Mouse (Mus musculus) gastrocnemius, postnatal 36 days (tissue): ENCODE data around the gene Srp14. TPM values are rescaled to one million over a fixed set of nuclear protein-coding genes. Genes with fewer than 3 reads are reported as not detected.
A peak's percentile ranks its signal among the peaks of the same experiment; 100 is the strongest.

Source experiments
- DNase-seq, 2 experiments: peaks; one replicate each; pipeline ENCODE4 v3.0.0; 2022
- intact Hi-C: fragments of 180-260 bp; cut with DNase I; formaldehyde crosslinking; loops from one replicate; pipeline ENCODE4 v1.15.1; 2025
- total RNA-seq, 2 experiments: library from RNA; stranded (reverse); gene quantifications; 2 replicates each; pipeline ENCODE4 v1.2.3; 2021

The Srp14 gene
- total RNA-seq, 2 experiments from 2014 or later, result 122 to 131 TPM

DNA sequence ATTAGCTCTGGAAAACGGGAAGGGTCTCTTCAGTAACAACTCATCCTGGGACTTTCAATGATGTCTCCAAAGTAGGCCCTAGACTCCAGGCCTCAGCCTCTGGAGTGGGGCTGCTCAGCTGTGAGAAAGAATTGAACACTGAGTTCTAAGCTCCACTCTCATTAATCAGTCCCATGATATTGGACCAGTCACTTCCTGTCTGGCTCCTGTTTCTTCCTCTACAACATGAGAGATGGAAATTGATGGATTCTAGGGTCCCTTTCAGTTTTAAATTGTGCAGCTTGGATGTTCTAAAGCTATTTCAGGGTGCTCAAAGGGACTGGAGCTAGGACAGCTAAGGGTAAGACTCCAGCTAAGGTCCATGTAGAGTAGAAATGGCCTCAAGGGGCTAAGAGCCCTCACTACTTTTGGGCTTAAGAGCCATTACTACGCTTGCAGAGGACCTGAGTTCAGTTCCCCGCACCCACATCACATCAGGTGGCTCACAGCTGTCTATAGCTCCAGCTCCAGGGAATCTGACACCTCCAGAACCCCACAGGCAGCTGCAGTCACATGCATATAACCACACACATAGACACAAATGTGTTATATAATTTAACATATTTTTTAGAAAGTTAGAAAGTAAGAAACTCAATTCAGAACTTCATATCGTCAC lies 12.4 kb upstream of the Srp14 start:
- intact Hi-C loops, result no loop called here
- DNase-seq, result no peak

GRCm38 (mm10) chr2:118491281-118491731 lies 11.8 kb upstream of the Srp14 start:
- no peak for DNase-seq
- intact Hi-C loops, result no loop called here

DNA sequence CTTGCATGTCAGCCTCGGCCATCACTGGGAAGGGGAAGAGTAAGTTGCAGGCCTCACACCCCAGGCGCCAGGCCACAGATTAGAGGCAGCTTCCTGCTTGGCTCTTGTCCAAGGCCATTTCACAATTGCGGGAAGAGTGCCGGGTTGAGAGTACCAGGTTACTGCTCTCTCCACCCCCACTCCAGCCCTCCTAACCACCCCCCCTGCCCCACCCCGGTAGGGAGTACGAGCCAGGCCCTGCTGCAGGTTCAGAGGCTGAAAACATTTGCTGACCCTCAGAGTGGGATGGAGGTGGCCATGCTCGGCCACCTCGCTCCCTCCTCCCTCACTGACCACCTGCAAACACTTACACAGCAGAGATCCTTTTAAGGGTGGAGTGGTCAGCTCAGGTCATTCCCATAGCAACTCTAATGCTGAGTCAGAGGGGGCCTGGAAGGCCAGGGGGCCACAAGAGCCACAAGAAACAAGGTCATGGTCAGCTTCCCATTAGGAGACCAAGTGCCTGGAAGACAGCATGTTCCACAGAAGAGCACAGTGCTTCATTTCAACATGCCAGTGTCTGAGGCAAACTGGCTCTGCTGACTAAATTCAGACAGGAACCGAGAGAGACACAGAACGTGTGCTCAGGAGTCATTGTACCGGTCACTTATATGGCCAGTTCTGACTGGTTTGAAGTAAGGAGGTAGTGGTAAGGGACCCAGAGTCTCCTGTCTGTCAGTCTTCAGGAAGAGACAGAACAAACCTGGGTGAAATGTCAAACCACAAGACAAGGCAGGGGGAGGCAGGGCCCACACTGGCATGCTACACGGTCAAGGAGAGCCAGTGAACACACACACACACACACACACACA lies 11.0 kb upstream of the Srp14 start:
- intact Hi-C loops, result no loop called here

DNA sequence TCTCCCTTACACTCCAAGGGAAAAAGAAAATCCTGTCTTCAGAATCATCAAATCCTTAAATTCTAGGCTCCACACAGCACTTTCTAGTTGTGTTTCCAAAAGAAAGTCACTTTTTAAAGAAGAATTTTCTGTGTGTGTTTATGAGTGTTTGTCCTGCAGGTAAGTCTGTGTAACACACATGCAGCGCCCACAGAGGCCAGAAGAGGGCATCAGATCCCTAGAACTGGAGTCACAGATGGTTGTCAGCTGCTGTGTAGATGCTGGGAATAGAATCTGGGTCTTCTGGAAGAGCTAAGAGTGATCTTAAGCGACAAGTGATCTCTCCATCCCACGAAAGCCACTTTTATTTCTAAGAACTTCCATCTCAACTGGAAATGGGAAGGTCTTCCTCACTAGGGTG lies 8.3 kb upstream of the Srp14 start:
- intact Hi-C loops, result loop anchor here (1.0 to 5.0 kb wide), 2 partner anchors 59 to 118 kb away; partner anchors contain the start of gene Bmf

More for the DNA sequence above, 11.0 kb upstream of the Srp14 start:
- peak; percentile 49 to 55 for DNase-seq

GRCm38 (mm10) chr2:118486933-118487332 lies 7.4 kb upstream of the Srp14 start:
- intact Hi-C loops, result loop anchor here (1.0 to 5.0 kb wide), 2 partner anchors 60 to 119 kb away; partner anchors contain the start of gene Bmf
- DNase-seq, result peak; percentile 78 to 83

More for the DNA sequence above, 8.3 kb upstream of the Srp14 start:
- DNase-seq, result no peak

GRCm38 (mm10) chr2:118485415-118485814 lies 5.9 kb upstream of the Srp14 start:
- intact Hi-C loops, result loop anchor here (5.0 kb wide), 1 partner anchor 62 kb away; the partner anchor contains the start of gene Bmf
- DNase-seq, result no peak

- intact Hi-C loops, result no loop called here
These were observed 4.9 kb upstream of the Srp14 start for GRCm38 (mm10) chr2:118484386-118484898.

GRCm38 (mm10) chr2:118483032-118483431 lies 3.5 kb upstream of the Srp14 start:
- intact Hi-C loops, result no loop called here
- no peak for DNase-seq

More at GRCm38 (mm10) chr2:118484386-118484898, 4.9 kb upstream of the Srp14 start:
- DNase-seq, result no peak

- DNase-seq, result no peak
These were observed 1.4 kb upstream of the Srp14 start for GRCm38 (mm10) chr2:118480886-118481285.

DNA sequence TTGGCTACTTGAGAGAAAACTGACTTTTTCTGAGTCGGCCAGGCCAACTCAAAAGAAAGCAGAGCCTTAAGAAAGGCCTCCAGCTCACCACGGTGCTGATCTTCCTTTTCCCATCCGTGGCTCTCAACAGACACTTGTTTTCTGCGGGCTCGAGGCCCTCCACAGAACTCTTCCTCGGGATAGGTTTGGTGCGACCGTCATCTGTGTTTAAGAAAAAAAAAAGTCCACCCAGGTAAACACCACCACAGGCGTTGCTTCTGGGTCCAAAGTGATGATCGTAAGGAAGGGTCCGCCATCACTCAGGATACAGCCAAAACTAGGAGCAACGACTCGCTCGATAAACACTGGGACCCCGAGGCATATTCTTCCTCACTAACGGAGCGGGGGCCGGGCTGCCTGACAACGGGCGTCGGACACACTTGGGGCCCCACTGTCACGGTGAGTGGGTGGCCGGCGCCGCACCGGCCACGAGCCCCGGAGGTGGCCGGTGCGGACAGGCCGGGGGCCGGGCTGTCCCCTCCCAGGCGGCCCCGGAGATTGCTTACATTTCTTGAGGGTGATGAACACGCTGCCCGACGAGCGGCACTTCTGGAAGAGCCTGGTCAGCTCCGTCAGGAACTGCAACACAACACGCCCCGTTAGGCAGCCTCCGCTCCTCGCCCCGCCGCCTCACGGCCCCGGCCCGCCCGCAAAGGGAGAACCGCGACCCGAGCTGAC lies 520 bp downstream of the Srp14 start:
- no peak for DNase-seq
- intact Hi-C loops, result no loop called here

More at GRCm38 (mm10) chr2:118480886-118481285, 1.4 kb upstream of the Srp14 start:
- intact Hi-C loops, result no loop called here

GRCm38 (mm10) chr2:118468354-118468753 lies 11.2 kb downstream of the Srp14 start:
- no peak for DNase-seq
- intact Hi-C loops, result no loop called here

GRCm38 (mm10) chr2:118466601-118467000 lies 12.9 kb downstream of the Srp14 start:
- no peak for DNase-seq
- intact Hi-C loops, result no loop called here

GRCm38 (mm10) chr2:118465894-118466293 lies 13.6 kb downstream of the Srp14 start:
- DNase-seq, result no peak

GRCm38 (mm10) chr2:118464450-118464849 lies 15.1 kb downstream of the Srp14 start:
- no peak for DNase-seq
- intact Hi-C loops, result no loop called here

More at GRCm38 (mm10) chr2:118465894-118466293, 13.6 kb downstream of the Srp14 start:
- intact Hi-C loops, result no loop called here

DNA sequence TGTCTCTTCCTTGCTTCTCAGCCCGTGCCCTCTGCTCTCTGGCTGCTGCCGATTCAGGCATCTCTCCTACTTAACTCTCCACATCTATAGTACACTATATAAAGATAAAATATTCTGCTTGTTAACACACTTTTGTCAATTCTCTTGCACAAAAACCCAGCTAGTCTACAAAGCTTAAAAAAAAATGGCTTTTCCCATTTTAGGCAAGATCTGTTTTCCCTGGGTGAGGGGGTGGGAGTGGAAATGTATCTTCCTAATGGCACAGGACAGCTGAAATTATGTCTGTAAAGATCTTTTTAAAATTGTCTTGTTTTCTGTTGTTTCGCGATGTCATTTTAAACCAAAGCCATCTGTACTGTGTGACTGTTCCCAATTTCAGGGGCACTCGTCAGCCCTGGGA lies 16.0 kb downstream of the Srp14 start:
- intact Hi-C loops, result no loop called here
- DNase-seq, result no peak

DNA sequence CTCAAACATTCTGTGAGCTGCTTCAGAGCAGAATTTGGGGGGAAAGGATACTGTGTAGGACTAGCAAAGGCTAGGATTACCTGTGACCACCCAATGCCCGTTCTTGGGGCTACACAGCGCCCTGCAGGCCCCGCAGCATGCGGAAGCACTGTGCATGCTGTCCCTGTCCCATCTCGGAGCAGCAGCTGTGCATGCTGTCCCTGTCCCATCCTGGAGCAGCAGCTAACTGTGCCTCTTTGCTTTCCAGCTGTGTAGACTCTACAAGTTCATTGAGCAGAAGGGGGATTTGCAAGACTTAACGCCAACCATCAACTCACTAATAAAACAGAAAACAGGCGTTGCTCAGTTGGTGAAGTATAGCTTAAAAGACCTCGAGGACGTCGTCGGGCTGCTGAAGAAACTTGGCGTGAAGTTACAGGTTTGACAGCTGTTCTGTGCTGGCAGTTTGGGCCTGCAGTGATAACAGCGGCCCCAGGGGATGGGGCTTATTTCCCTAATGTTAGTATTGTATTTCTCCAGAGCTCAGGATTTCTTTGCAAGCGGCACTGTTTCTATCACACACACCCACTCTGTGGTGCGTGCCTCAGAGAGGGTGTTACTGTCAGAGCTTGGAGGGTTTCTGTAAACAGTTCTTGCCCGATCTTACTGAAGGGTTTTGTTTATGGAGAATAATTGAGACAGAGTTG lies 17.9 kb downstream of the Srp14 start:
- intact Hi-C loops, result no loop called here
- no peak for DNase-seq

DNA sequence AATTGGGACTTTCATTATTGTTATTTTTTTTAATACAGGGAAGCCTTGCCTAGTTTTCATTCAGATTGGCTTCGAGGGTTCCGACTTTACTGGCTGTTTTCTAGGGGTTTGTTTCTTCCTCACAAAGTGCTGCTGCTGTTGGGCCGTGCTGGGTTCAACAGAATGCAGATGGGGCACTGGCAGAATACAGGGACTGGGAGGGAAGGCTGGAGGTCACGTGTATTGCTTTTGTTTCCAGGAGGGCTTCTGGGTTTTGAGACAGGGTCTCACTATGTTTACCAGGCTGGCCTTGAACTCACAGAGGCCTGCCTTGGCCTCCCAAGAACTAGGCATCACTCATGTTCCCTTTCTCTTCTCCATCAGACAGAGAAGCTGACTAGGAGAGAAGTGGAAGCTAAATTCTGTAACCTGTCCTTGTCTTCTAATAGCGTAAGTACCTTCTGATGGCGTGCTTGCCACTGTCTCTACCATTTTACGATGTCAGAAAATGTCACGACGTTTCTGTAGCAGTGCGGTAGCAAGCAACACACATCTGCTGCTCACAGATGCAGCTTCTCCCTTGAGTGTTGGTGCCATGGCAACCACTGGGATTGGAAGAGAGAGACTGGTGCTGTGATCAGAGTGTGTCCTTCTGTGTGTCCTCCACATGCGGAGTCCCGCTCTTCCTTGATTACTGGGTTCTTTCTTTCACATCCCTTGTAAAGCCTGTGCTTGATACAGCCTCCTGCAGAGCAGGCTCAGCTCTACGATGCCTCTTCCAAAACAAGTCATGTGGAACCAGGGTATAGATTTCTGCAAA lies 21.8 kb downstream of the Srp14 start:
- intact Hi-C loops, result no loop called here

GRCm38 (mm10) chr2:118457029-118457428 lies 22.5 kb downstream of the Srp14 start:
- DNase-seq, result no peak
- intact Hi-C loops, result no loop called here

More for the DNA sequence above, 21.8 kb downstream of the Srp14 start:
- no peak for DNase-seq

- intact Hi-C loops, result no loop called here
- DNase-seq, result no peak
These were observed 28.5 kb downstream of the Srp14 start for GRCm38 (mm10) chr2:118451056-118451455.
